Mouse (Mus musculus) stomach, embryonic 15.5 days (tissue): ENCODE measurements around the gene Wdr59. TPM values are rescaled to one million over a fixed set of nuclear protein-coding genes. Genes with fewer than 3 reads are reported as not detected.
"Not testable (repeated sequence)": the region's sequence is repeated elsewhere in the genome, so short reads cannot be mapped to it uniquely, and the experiment has no call there.

Source experiments
- ATAC-seq: fragments of 200-750 bp; cut with Nextera tagmentation; 2 replicates; pipeline ENCODE4 v1.8.0; 2017; ENCODE audit warnings: low read depth, moderate number of reproducible peaks, moderate TSS enrichment; ENCODE audit not compliant: insufficient read depth, low FRiP score
- H3K27ac ChIP-seq: fragments of 300-500 bp; sonication (generic); 2 replicates; pipeline ENCODE4 v1.5.1; 2015; ENCODE audit warnings: mild to moderate bottlenecking, inconsistent platforms
- H3K27me3 ChIP-seq: fragments of 300-500 bp; sonication (generic); replicated peaks from 2 replicates; pipeline ENCODE4 v1.6.1; 2015; ENCODE audit warnings: inconsistent platforms
- H3K36me3 ChIP-seq: fragments of 300-500 bp; sonication (generic); 2 replicates; pipeline ENCODE4 v1.6.1; 2015; ENCODE audit warnings: inconsistent platforms
- H3K4me1 ChIP-seq: fragments of 300-500 bp; sonication (generic); 2 replicates; pipeline ENCODE4 v1.6.1; 2015; ENCODE audit warnings: inconsistent platforms
- H3K4me2 ChIP-seq: fragments of 300-500 bp; sonication (generic); 2 replicates; pipeline ENCODE4 v1.6.1; 2015; ENCODE audit warnings: mild to moderate bottlenecking, inconsistent platforms
- H3K4me3 ChIP-seq: fragments of 300-500 bp; sonication (generic); replicated peaks from 2 replicates; pipeline ENCODE4 v1.5.1; 2015; ENCODE audit warnings: inconsistent platforms
- H3K9ac ChIP-seq: fragments of 300-500 bp; sonication (generic); 2 replicates; pipeline ENCODE4 v1.6.1; 2015; ENCODE audit warnings: inconsistent platforms
- H3K9me3 ChIP-seq: fragments of 300-500 bp; sonication (generic); 2 replicates; pipeline ENCODE4 v1.6.1; 2016; ENCODE audit warnings: inconsistent platforms
- WGBS: fragments of 180-500 bp; shearing (Covaris S2); methylation state at CpG from one replicate; pipeline ENCODE4 v1.1.7; 2015; 5-methylcytosine and 5-hydroxymethylcytosine counted together
- polyA plus RNA-seq: library from polyadenylated mRNA; unstranded; fragments of >200 nt; fragmentation: Nextera tagmentation; extraction: Ambion mirVana; gene quantifications from 2 replicates; pipeline ENCODE4 v1.2.1, GENCODE M21; 2015

The Wdr59 gene
- polyA plus RNA-seq, 1 experiment from 2014 or later = 5.5 TPM

- no peak overlapping the region for H3K9ac ChIP-seq
- WGBS = 85% methylated on average over 8 of the region's 8 CpGs
- no peaks in the 10 kb centered on the region for H3K36me3 ChIP-seq
- no peaks in the 10 kb centered on the region for H3K4me1 ChIP-seq
- no peak overlapping the region for H3K27ac ChIP-seq
- H3K4me3 ChIP-seq = no peak overlapping the region
- H3K27me3 ChIP-seq = no peaks in the 10 kb centered on the region
- no peak for ATAC-seq
- H3K4me2 ChIP-seq = no peak overlapping the region
- H3K9me3 ChIP-seq = no peaks in the 10 kb centered on the region
Measured at GRCm38 (mm10) chr8:111513446-111513845, 8.4 kb downstream of the Wdr59 start.

- 76% methylated on average over 7 of the region's 7 CpGs for WGBS
- Histone ChIP-seq H3K27ac (no peak overlapping the region), H3K4me1 (no peaks in the 10 kb centered on the region), H3K27me3 (no peaks in the 10 kb centered on the region), H3K4me3 (no peak overlapping the region), H3K9ac (no peak overlapping the region), H3K4me2 (no peak overlapping the region), H3K36me3 (no peaks in the 10 kb centered on the region), H3K9me3 (no peaks in the 10 kb centered on the region)
- ATAC-seq = no peak
Measured at GRCm38 (mm10) chr8:111512941-111513340, 9.0 kb downstream of the Wdr59 start.

GRCm38 (mm10) chr8:111510401-111510800 lies 11.5 kb downstream of the Wdr59 start:
- H3K27ac ChIP-seq = no peak overlapping the region
- WGBS = 57% methylated on average over 4 of the region's 4 CpGs
- H3K4me3 ChIP-seq = no peak overlapping the region
- no peaks in the 10 kb centered on the region for H3K36me3 ChIP-seq
- no peaks in the 10 kb centered on the region for H3K9me3 ChIP-seq
- H3K9ac ChIP-seq = no peak overlapping the region
- H3K4me2 ChIP-seq = no peak overlapping the region
- no peak; the same call in 1 of the 2 replicates for ATAC-seq
- no peaks in the 10 kb centered on the region for H3K4me1 ChIP-seq
- no peaks in the 10 kb centered on the region for H3K27me3 ChIP-seq

DNA sequence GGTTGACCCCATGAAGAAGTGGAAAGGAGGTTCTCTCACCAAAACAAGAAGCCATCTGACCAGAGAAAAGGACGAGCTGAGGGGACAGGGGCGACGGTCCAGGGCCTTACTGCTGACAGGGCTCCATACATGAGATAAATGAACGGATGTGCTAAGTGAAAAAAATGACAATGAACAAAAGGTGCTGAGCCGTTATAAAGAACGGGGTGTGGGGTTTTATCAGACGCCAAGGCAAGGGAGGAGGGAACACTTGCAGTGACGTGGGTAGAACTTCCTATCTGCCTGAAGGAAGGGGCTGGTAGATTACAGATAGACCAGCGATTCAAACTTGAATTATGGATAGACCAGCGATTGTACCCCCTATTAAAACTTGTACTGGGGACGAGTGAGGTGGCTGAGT lies 12.6 kb downstream of the Wdr59 start:
- no peak overlapping the region for H3K4me3 ChIP-seq
- H3K27me3 ChIP-seq = no peaks in the 10 kb centered on the region
- no peak overlapping the region for H3K4me2 ChIP-seq
- WGBS = 69% methylated on average over 11 of the region's 11 CpGs
- no peak overlapping the region for H3K9ac ChIP-seq
- no peak for ATAC-seq
- H3K9me3 ChIP-seq = no peaks in the 10 kb centered on the region
- H3K36me3 ChIP-seq = no peaks in the 10 kb centered on the region
- H3K27ac ChIP-seq = no peak overlapping the region
- H3K4me1 ChIP-seq = no peaks in the 10 kb centered on the region

DNA sequence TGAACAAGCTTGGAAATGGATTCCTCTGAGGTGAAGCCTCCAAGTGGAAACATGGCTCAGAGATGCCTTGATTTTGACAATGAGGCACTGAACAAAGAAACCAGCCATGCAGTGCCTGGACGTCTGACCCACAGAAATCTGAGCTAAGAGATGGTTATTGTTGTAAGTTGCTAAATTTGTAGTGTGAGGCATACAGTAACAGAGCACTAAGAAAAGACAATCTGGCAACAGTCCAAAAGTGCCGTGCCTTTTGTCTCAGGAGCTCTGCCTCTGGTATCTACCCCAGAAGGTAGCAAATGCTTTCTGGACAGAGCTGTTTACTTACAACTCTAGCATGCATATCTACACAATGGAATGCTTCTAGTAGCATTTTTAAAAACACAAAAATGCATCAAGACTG lies 13.3 kb downstream of the Wdr59 start:
- 32% methylated on average over 2 of the region's 2 CpGs for WGBS
- Histone ChIP-seq H3K27ac (no peak overlapping the region), H3K9ac (no peak overlapping the region), H3K27me3 (no peaks in the 10 kb centered on the region), H3K4me2 (no peak overlapping the region), H3K9me3 (no peaks in the 10 kb centered on the region), H3K4me3 (no peak overlapping the region), H3K4me1 (no peaks in the 10 kb centered on the region), H3K36me3 (no peaks in the 10 kb centered on the region)
- ATAC-seq = no peak

GRCm38 (mm10) chr8:111501724-111502464 lies 20.0 kb downstream of the Wdr59 start:
- no peak for ATAC-seq
- Histone ChIP-seq H3K4me2 (no peak overlapping the region), H3K36me3 (no peaks in the 10 kb centered on the region), H3K4me3 (no peak overlapping the region), H3K27ac (no peak overlapping the region), H3K27me3 (no peaks in the 10 kb centered on the region), H3K9me3 (no peaks in the 10 kb centered on the region), H3K4me1 (0 out of 2 replicates have a peak, but pooled peaks cover 2% of the 10 kb centered on the region), H3K9ac (no peak overlapping the region)
- whole genome bisulfite sequencing = 59% methylated on average over 11 of the region's 11 CpGs

GRCm38 (mm10) chr8:111498249-111498648 lies 23.6 kb downstream of the Wdr59 start:
- not testable (repeated sequence) for H3K4me3 ChIP-seq, H3K9ac ChIP-seq, H3K36me3 ChIP-seq, H3K4me1 ChIP-seq, H3K27ac ChIP-seq, H3K4me2 ChIP-seq, H3K9me3 ChIP-seq, H3K27me3 ChIP-seq, ATAC-seq
- WGBS = 81% methylated on average over 6 of the region's 6 CpGs

- 79% methylated on average over 7 of the region's 7 CpGs for WGBS
- H3K27ac ChIP-seq = no peak overlapping the region
Measured at GRCm38 (mm10) chr8:111496326-111496725, 25.6 kb downstream of the Wdr59 start.

DNA sequence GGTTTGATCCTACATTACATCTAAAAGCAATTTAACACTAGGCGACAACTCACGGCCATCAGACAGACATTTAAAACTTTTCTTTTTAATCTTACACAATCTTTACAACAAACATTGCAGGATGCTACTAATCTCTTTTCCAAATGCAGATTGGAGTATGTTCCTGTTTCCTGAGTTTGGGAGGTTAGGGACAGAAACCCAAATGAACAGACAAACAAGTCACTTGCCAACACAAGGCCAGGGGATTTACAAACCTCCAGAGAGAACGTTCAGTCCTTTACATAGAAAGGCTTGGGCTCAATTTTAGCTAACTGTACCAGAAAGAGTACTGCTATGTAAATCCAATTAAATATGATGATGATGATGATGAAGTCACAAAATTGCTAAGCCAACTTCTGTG lies 28.7 kb downstream of the Wdr59 start:
- 91% methylated on average over 3 of the region's 3 CpGs for WGBS
- ATAC-seq = no peak
- no peak overlapping the region for H3K4me3 ChIP-seq
- H3K4me2 ChIP-seq = no peak overlapping the region
- H3K27me3 ChIP-seq = no peaks in the 10 kb centered on the region
- H3K9me3 ChIP-seq = no peaks in the 10 kb centered on the region
- H3K27ac ChIP-seq = no peak overlapping the region
- H3K4me1 ChIP-seq = no peaks in the 10 kb centered on the region
- H3K36me3 ChIP-seq = 0 out of 2 replicates have a peak, but pooled peaks cover 10% of the 10 kb centered on the region
- no peak overlapping the region for H3K9ac ChIP-seq

More at GRCm38 (mm10) chr8:111496326-111496725, 25.6 kb downstream of the Wdr59 start:
- Histone ChIP-seq H3K4me3 (no peak overlapping the region), H3K36me3 (0 out of 2 replicates have a peak, but pooled peaks cover 10% of the 10 kb centered on the region), H3K27me3 (no peaks in the 10 kb centered on the region), H3K4me2 (no peak overlapping the region), H3K4me1 (no peaks in the 10 kb centered on the region), H3K9me3 (no peaks in the 10 kb centered on the region), H3K9ac (no peak overlapping the region)
- no peak; the same call in 1 of the 2 replicates for ATAC-seq

DNA sequence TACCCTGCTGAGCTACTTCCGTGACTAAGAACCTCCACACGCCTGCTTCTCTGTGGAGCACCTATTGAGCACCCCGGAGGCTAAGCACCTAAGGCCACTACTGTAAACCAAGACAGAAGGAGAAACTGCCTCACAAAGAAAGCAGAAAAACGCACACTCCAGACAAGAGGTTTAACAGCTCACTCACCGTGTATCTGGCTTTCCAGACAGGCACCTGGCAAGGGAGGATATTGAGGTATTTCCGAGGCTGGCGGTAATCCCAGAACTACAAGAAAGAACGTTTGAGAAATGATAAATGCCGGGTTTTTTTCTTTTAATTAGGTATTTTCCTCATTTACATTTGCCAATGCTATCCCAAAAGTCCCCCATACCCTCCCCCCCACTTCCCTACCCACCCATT lies 29.4 kb downstream of the Wdr59 start:
- no peak for ATAC-seq
- Histone ChIP-seq H3K36me3 (0 out of 2 replicates have a peak, but pooled peaks cover 10% of the 10 kb centered on the region), H3K4me3 (no peak overlapping the region), H3K4me2 (no peak overlapping the region), H3K27me3 (no peaks in the 10 kb centered on the region), H3K9ac (no peak overlapping the region), H3K9me3 (no peaks in the 10 kb centered on the region), H3K4me1 (no peaks in the 10 kb centered on the region), H3K27ac (no peak overlapping the region)
- WGBS = 83% methylated on average over 9 of the region's 9 CpGs

DNA sequence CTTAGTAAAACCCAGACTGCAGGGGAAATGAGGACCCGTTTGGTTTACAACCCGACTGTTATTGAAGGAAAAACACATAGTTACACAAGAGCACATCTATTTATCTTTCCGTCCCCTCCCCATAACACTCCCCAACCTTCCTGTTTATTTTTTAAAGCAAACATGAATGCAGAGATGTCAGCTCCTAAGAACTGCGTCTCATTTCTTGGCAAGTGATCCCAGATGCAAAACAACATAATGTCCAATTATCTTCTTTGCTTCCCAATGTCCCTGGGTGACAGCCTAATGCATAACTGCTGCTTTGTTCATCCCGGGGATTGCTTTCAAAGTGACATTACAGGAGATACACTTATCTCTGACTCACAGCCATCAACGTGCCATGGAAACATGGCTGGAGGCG lies 30.7 kb downstream of the Wdr59 start:
- Histone ChIP-seq H3K4me1 (no peaks in the 10 kb centered on the region), H3K36me3 (0 out of 2 replicates have a peak, but pooled peaks cover 7% of the 10 kb centered on the region), H3K9ac (no peak overlapping the region), H3K27ac (no peak overlapping the region), H3K9me3 (no peaks in the 10 kb centered on the region), H3K27me3 (no peaks in the 10 kb centered on the region), H3K4me3 (no peak overlapping the region), H3K4me2 (no peak overlapping the region)
- 59% methylated on average over 7 of the region's 7 CpGs for WGBS
- ATAC-seq = no peak

GRCm38 (mm10) chr8:111490034-111490591 lies 31.8 kb downstream of the Wdr59 start:
- no peak overlapping the region for H3K9ac ChIP-seq
- no peaks in the 10 kb centered on the region for H3K4me1 ChIP-seq
- no peak for ATAC-seq
- H3K4me2 ChIP-seq = no peak overlapping the region
- no peaks in the 10 kb centered on the region for H3K27me3 ChIP-seq
- WGBS = 89% methylated on average over 10 of the region's 10 CpGs
- H3K27ac ChIP-seq = no peak overlapping the region
- H3K9me3 ChIP-seq = no peaks in the 10 kb centered on the region
- H3K4me3 ChIP-seq = no peak overlapping the region
- H3K36me3 ChIP-seq = 0 out of 2 replicates have a peak, but pooled peaks cover 1% of the 10 kb centered on the region
